Mouse (Mus musculus): Measurements from ENCODE around the gene Mapk7.

- TF ChIP-seq CTCF (IDR thresholded peaks at IDR 0.05; ENCODE audit: control insufficient read depth, insufficient read depth, low read length) = no peak
- TF ChIP-seq POLR2A (IDR thresholded peaks at IDR 0.05; ENCODE audit: borderline replicate concordance, control insufficient read depth, low read depth, low read length) = no peak
Observed at GRCm38 (mm10) chr11:61447296-61447695, 46.9 kb downstream of the Mapk7 start.

All from bone marrow, adult 2 months (tissue).